Mouse (Mus musculus) B cell, adult (primary cell): ENCODE data around the gene Abhd6. TPM values are rescaled to one million over a fixed set of nuclear protein-coding genes. Genes with fewer than 3 reads are reported as not detected.

ENCODE experiments used
- total RNA-seq: library from RNA; stranded (reverse); gene quantifications from 4 replicates; pipeline ENCODE4 v1.2.4, GENCODE M21; 2023; ENCODE audit not compliant: inconsistent age

Abhd6 gene
- total RNA-seq, result 12.1 to 14.2 TPM (median 13.3 TPM) in 4 replicates

DNA sequence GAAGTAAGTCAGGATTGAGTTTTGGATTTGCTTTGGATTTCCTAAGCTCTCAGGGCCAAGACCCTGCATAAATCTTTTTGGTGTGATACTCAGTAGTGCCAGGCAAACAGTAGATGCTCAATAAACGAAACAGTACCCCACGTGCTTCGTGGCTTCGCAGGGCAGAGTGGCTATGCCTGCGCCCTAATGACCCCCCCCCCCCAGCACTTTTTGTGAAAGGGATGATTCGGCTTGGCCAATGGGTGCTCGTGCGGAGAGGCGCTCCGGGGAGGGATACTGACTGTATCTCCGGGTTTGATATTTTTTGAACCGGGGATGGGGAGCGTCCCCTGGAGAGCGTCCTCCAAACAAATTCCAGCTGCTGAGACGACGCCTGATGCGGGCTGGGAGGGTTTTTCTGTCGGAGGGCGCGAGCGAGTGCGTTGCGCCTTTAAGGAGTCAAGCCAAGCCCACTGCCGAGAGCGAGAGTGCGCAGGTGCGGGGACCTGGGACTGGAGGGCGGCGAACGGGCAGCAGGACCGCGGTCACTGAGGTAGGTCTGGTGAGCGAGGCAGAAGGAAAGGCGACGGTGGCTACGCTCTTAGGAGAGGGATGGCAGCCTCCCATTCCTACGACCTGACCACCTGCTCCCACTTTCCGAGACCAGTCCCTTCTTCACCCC is at the start of gene Abhd6:
Abhd6 (plus strand) TSS at position 471 of the 661 bp plus-strand sequence.

DNA sequence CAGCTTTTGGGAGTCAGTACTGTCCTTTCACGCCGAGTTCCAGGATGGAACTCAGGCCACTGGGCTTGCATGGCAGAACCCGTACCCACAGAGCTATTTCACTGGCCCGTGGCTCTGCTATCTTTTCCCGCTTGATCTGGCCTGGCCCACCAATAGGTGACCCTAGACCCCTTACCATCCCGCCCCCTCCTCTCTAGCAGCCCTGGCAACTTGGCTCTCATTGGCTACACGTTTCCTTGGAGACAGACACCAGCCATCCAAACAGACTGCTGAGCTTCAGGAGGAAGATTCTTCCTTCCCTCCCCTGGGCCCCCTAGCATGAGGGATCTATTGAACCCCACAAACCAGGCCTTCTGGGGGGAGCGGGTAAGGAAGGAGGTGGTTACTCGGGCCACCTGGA is 45.7 kb upstream of the Abhd6 start, which contains the start of gene Gm45521:
Gm45521 (plus strand) TSS at position 240 of the 400 bp plus-strand sequence.

DNA sequence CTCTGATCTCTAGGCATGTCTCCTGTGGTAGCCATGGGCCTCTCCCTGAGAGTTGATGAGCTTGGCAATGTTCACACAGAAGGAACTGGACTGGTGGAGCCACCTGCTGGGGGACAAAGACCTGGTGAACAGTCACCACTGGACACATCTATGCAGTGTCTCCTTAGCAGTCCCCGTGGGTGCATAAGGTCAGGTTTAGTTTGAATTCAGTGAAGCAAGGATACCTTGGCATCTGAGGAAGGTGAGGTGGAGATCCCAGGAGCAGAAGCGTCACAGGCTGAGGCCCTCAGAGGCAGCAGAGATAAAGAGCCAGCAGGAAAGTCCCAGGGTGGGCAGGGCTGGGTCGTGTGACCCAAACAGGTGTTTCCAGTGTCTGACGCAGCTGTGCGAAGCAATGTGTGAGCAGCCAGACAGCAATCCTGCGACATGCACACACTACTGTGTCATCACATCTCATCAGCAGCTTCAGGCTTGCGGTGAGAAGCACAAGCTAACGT is 8.4 kb upstream of the Abhd6 start, which contains the start of gene Dnase1l3:
Dnase1l3 (minus strand) TSS at position 303 of the 497 bp plus-strand sequence.

DNA sequence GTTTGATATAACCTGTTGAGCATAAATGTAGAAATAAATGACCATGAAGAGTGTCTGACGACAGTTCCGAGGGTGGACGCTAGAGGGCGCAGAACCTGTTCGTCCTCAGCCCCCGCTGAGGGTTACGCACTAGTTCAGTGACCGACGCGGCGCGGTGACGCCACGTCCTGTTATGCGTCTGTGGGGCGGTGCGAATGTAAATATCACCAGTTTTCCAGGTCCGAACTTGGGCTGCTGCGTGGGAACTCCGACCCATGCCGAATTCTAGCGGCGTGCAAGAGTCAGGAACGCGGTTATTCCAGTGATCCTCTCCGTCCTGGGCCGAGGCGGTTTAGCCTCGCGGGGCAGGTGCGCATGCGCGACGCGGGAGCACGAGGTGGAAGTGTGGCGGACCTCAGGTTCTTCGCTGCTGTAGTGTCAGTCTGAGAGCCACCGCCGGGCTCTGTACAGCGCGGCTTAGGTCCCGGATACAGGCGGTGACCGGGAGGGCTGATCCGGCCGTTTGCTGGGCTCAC is 77.5 kb downstream of the Abhd6 start, which contains the start of gene Rpp14:
Rpp14 (plus strand) TSS at position 203 of the 515 bp plus-strand sequence.

DNA sequence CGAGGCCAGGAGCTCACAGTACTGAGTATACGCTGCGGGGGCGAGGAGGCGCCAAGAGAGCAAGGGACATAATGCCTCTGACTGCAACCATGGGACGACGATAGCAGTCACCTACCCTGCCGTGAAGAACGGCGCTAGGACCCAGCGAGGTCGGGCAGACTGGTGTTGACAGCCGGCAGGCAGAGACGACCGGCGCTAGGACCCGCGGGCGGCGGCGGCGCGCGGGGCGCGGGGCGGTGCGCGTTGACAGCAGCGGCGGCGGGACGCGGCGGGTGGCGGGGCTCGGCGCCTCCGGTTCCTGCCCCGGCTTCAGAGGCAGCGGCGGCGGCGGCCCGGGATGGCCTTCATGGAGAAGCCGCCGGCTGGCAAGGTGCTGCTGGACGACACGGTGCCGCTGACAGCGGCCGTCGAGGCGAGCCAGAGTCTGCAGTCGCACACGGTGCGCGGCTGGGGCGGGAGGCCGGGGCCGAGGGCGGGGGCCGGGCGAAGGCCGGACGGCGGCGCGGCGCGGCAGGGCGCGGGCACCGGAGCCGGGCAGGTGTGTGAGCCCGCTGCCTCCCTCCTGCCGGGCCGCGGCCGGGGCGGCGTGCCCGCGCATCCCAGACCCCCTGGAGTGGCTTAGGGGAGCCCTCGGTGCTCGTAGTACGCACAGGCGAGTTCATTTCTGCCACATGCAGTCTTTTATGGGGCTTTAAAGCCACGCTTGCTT is 95.4 kb downstream of the Abhd6 start, which contains the start of gene Pxk:
Pxk (plus strand) TSS at position 234 of the 709 bp plus-strand sequence.

Other genes with a start within 250 kb of the Abhd6 start
- gene Gm26661, start 211.3 kb upstream of the Abhd6 start, total RNA-seq, result not detected in 4 replicates
- gene Flnb, start 184.9 kb upstream of the Abhd6 start, total RNA-seq, result 14.7 to 16.5 TPM (median 15.5 TPM) in 4 replicates
- gene Gm45521, start 45.6 kb upstream of the Abhd6 start, total RNA-seq, result not detected in 4 replicates
- gene Dnase1l3, start 8.3 kb upstream of the Abhd6 start, total RNA-seq, result 6.8 to 13.5 TPM (median 9.0 TPM) in 4 replicates
- 10.6 to 19.1 TPM (median 11.3 TPM) in 4 replicates for gene Rpp14, start 77.5 kb downstream of the Abhd6 start, total RNA-seq
- gene Pxk, start 95.3 kb downstream of the Abhd6 start, total RNA-seq, result 266 to 292 TPM (median 275 TPM) in 4 replicates
- 118 to 133 TPM (median 125 TPM) in 4 replicates for gene Pdhb, start 170.1 kb downstream of the Abhd6 start, total RNA-seq
- 10.5 to 12.7 TPM (median 11.6 TPM) in 4 replicates for gene Kctd6, start 211.2 kb downstream of the Abhd6 start, total RNA-seq